Mouse (Mus musculus): ENCODE results near the gene Hnrnpa2b1. TPM values are rescaled to one million over a fixed set of nuclear protein-coding genes. Genes with fewer than 3 reads are reported as not detected.

Hnrnpa2b1 gene
- total RNA-seq, 2 experiments from 2014 or later, result 309 to 353 TPM

DNA sequence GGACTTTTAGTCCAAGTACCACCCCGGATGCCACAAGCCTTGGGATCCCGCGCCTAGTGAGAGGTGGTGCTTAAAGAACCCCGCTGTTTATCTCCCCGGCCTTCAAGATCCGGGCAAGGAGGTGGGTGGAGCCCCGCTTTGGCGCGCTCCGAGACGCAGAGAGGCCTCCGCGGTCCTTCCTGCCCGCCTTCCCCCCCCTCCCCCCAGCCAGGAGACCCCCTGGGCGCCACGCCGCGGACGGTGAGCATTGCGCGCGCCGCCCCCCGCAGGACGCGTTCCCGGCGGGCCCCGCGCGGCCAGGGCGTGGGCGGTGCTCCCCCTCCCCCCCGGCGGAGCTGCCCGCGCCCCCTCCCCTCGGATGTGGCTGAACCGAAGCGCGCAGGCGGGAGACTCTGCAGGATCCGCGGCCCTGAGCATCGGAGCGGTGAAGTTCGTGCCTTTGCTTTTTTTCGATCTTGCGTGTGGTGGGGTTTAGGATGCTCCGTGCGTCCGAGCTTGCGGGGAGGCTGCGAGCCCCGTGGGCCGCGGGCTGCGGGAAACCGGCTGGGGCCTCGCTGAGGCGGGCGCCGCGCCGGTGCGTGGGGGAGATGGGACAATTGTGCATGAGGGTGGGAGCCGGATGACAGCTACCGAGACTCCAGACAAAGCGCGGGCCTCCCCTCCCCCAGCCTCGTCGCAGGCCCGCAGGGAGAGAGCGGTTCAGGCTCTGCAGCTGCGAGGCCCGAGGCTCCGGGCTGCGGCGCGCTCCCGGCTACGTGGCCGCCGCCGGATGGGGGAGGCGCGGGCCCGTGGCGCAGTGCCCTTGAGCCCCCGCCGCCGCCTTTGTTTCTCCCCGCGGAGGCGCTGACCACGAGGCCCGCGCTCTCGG lies 851 bp upstream of the Hnrnpa2b1 start, which contains the start of gene Cbx3:
Gene Cbx3 (plus strand): TSS at position 50 of the 868 bp plus-strand sequence.
- DNase-seq (ENCODE audit: low spot score), result peak; percentile 54

DNA sequence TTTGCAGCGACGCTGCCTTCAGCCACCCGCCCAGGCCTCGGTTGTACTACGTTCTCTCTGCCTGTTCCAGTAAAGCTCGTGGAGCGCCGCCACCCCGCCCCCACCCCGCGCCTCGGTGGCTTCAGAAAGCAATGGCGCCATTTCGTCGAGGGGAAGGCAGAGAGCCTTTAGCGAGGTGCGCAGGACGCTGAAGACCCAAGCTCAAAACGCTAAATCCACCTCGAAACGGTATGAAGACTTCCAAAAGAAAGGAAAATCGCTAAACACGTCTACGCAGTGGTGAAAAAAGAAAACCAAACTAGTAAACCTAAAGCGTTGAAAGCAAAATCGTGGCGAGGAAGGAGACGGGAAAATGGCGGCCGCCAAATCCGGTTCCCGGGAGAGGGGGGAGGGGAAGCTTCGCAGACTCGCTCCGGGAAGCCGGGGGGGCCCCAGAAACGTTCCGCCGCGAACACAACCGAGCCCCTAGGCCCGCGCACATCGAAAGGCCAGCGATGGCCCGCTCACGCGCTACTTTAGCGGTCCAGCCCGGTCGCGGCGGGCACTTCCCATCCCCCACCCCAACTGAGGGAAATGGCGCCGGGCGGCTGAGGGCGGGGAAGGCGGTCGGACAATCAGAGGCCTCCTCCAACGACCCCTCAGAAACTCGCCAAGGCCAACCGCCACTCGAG lies 668 bp downstream of the Hnrnpa2b1 start:
- peak; percentile 78 for DNase-seq (ENCODE audit: low spot score)

DNA sequence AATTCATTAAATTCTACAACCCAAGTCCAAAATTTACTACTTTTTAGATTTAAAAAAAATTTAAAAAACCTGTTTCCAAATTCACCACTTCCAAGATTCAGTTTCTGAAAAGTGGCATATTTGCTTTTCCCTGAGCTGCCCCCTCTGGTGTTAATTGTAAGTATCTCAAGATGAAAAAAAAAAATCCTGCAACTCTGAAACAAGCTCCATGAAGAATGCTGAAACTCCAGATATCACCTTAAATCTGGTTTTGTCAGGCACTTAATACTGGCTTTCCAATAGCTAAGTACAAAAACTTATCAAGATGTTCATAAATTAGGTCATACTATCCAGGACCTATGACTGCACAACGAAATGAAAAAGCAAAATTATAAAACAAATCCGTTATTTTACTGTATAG lies 2.0 kb downstream of the Hnrnpa2b1 start:
- DNase-seq (ENCODE audit: low spot score), result no peak

DNA sequence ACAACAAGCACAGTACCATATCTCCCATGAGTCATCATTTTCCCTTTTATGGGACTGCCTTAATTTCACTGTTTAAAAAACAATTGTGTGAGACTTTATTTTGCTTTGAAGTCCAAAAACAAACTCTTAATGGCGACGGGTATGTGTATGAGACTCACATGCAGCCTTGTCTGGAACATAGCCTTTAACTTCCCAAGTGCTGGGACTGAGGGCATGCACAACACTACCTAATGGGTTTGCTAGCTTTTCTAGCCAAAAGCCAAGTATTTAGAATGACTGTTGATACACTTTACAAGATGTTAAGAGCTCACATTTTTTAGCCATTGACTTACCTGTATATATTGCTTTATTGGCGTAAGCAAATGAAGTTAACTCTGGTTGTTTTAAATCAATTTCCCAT lies 9.3 kb downstream of the Hnrnpa2b1 start:
- no peak for DNase-seq (ENCODE audit: low spot score)

DNA sequence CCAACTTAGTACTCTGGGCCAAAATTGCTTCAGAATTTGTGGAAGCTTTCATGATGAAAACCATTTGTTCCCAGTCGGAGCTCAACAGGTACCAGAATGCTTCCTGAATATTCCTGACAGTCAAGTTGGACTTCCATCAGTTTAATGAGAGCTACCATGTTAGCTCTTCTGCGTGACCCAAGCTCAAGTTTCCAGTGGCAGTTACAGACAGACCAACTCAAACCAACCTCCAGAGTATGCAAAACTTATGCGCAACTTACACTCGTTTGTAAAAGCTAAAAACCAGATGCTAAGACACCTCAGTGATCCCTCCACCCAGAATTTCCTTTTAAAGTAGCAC lies 9.7 kb downstream of the Hnrnpa2b1 start:
- no peak for DNase-seq (ENCODE audit: low spot score)

DNA sequence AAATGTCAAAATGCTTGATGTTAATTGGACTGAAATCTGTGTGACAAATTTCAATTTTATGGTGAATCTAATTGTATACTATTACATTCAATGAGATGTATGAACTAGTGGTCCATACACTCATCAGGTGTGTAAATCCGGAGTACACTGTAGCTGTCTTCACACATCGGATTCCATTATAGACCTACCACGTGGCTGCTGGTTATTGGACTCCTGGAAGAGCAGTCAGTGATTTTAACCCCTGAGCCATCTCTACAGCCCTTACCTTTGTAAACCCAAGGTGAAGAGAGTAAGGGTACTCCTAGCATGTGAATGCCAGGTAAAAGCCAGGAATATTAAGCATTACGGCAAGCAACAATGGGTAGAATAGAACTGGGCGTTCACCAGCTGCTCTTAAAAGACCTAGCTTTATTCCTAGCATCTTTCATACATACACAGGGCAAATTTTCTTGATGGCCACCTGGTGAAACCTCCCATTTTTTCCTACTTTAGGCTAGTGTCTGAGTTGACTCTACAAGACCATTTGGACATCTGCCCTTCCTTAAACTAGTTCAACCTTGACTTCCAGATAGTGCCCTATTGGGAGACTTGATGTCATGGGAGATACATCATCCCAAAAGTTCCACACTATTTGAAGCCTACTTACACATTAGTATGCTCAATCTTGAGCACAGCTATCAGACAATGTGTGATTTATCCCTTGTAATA lies 10.2 kb downstream of the Hnrnpa2b1 start:
- DNase-seq (ENCODE audit: low spot score), result no peak

DNA sequence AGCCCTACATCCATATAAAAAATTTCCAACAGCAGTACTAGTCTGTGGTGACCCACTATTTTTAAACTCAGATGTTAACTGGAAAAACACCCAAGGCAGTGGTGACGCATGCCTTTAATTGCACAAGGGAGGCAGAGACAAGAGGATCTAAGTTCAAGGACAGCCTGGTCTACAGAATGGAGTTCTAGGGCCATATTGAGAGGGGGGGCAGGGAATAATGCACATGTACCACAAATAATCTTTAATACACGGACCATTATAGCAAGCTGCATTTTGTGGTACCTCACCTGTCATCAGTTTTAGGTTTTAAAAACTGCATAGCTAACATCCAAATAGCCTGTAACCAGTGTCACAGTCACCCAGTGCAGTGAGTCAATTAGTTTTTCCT lies 10.8 kb downstream of the Hnrnpa2b1 start:
- no peak for DNase-seq (ENCODE audit: low spot score)

DNA sequence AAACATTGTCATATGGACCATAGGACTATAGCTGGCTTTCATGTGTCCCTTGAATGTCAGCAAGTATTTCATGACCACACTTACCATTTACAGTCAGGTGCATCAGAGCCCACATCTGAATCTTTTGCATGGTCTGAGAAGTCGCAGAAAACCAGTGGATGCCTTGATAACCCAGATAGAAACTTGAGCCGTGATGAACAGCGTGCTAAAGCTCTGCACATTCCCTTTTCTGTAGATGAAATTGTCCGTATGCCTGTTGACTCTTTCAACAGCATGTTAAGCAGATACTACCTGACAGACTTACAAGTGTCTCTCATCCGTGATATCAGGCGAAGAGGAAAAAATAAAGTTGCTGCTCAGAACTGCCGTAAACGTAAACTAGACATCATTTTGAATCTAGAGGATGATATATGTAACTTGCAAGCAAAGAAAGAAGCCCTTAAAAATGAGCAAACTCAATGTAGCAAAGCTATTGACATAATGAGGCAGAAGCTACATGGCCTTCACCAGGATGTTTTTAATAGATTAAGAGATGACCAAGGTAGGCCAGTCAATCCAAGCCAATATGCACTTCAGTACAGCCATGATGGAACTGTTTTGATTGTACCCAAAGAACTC lies 11.8 kb downstream of the Hnrnpa2b1 start:
- DNase-seq (ENCODE audit: low spot score), result no peak

DNA sequence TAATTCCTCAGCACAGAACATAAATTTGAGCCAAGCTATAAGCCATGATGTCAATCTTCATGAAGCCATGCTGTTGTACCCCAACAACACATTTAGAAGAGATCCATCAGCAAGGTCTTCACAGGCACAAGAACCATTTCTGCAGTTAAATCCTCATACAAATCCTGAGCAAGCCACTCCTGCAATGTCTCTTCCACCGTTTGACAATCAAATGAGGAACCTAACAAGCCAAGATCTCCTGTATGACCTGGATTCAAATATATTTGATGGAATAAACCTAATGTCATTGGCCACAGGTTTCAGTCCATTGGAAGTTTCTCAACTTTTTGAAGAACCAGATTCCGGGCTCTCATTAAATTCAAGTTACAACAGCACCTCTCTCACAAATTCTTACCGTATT lies 12.4 kb downstream of the Hnrnpa2b1 start:
- no peak for DNase-seq (ENCODE audit: low spot score)

DNA sequence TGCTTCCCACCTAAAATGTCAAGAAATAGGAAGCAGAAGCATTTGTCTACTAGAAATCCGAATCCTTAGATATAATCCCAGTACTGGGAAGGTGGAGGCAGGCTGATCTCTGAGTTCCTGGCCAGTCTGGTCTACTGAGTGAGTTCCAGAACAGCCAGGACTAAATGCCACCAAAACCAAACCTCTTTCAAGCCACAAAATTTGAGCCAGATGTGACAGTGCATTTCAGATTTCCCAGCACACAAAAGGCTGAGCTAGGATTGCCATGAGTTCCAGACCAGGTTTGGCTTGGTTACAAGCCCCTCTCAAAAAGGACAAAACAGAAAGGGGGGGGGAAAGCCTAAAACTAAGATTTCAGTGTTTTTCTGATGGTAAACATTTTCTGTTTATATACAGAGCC lies 13.5 kb downstream of the Hnrnpa2b1 start:
- DNase-seq (ENCODE audit: low spot score), result no peak

DNA sequence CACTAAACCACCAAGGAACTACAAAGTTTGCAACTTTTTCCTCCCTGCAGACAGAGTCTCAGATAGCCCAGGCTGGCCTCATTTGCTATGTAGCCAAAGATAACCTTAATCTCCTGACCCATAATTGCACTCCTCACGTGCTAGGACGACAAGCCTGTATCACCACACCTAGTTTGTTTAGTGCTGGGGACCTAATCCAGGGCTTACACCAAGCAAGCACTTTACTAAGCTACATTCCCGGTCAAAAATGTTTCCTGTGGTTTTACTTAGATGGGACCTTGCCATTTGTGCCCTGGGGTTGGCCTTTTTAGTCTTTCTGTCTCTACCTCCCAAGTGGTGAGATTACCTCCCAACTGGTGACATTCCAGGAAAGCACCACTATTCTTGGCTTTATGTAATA lies 14.7 kb downstream of the Hnrnpa2b1 start:
- no peak for DNase-seq (ENCODE audit: low spot score)

DNA sequence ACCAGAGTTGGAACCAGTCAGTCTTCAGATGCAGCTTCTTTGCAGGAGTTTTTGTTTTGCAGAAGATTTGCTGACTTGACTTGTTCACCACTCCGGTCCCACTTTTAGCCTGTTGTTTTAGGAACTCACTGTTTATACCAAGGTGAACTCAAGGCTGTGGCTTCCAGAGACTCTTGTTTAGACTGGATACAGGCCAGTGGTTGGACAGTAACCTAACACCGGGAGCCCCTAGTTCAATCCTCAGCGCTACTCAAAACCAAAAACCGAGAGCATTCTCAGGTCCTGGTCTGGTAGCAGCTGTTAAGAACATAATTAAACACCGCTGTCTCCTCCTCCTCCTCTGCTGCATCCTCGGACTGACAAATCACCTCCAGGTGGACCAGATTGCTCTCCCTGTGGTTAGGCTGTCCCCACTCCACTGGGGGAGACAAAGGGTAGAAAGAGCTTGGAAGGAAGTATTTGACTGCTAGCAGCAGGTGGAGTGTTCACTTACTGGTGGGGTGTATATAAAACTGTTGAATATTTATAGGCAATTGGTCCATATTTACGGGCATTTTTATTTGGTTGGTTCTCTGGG lies 16.7 kb downstream of the Hnrnpa2b1 start:
- no peak for DNase-seq (ENCODE audit: low spot score)

DNA sequence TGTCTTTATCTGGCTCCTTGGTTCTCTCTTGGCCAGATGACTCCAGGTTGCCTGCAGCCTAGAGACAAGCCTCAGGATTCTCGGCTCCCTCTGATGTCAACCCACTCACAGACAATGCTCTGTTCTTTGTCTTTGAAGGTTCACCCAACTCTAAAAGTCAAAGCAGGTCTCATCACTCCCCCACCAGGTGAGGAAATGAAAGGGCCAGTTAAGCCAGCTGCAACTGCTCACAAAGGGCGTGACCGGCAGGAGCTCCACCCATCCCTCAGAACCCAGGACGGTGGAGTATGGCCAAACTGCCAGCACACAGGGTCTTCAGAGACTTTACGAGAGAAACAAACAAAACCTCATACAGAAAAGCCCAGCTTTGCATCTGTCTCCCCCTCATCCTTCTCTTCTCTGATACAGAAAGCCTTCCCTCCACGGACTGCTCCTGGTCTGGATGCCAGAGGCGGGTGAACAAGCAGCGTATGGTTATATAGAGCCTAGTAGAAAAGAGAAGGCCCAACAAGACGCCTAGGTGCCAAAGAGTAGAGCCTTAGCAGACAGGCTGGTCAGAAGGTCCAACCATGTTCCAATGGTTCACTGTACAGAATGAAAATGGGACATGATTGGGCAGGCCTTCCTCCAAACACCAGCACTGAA lies 27.4 kb downstream of the Hnrnpa2b1 start:
- DNase-seq (ENCODE audit: low spot score), result no peak

DNA sequence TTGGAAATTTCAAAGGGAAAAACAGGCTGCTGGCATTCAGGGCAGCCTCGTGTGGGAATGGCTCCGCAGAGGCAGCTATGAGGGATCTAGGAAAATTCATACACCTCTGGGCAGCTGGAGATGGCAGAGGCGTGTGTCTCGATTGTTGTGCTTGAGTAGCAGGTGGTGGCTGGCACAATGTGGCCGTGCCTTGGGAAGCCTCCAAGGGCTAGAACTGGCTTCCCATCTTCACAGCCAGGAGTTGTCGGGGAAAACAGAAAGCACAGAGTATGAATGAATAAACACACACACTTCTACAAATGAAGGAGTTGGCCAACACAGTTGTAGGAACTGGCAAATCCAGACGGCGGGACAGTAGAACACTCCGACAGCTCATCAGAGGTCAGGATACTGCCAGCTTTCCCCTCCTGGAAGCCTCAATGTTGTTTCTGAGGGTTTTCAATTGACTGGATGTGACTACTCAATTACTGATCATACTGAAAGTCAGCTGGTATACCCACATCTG lies 30.8 kb downstream of the Hnrnpa2b1 start:
- no peak for DNase-seq (ENCODE audit: low spot score)

DNA sequence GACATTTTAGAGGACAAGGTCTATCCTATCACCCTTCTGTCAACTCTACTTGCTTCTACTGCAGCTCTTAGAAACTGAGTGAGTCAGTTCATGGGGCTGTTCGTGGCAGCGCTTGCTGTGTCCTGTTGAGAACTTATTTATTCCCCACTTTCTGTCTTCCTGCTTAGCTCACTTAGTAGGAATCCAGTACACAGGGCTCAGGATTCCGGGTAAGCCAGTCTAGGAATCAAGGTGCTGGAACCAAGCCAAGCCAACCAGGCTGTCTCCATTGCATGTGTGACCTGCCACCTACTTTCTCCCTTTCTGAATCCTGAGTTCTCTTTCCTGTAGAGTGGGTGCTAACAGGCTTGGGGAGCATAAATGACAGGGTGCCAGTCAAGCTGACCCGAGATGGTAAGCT lies 32.0 kb downstream of the Hnrnpa2b1 start:
- no peak for DNase-seq (ENCODE audit: low spot score)

DNA sequence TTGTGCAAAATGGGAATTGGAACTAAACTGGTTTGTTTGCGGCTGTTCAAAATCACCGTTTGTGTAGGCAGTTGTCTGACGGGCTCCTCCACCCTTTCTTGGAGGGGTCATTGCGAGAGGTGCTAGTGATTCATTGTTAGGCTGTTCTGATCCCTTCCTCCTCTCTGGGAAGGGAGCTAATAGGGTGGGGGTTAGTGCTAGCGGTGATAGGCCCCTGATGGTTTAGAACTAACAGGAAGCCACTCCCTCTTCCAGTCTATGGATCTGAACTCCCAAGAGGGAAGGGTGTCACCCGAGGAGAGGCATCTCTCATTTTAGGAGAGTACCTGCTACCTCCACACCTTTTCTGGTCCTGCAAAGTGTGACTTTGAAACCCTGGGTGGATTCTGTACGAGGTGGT lies 35.4 kb downstream of the Hnrnpa2b1 start:
- DNase-seq (ENCODE audit: low spot score), result no peak

DNA sequence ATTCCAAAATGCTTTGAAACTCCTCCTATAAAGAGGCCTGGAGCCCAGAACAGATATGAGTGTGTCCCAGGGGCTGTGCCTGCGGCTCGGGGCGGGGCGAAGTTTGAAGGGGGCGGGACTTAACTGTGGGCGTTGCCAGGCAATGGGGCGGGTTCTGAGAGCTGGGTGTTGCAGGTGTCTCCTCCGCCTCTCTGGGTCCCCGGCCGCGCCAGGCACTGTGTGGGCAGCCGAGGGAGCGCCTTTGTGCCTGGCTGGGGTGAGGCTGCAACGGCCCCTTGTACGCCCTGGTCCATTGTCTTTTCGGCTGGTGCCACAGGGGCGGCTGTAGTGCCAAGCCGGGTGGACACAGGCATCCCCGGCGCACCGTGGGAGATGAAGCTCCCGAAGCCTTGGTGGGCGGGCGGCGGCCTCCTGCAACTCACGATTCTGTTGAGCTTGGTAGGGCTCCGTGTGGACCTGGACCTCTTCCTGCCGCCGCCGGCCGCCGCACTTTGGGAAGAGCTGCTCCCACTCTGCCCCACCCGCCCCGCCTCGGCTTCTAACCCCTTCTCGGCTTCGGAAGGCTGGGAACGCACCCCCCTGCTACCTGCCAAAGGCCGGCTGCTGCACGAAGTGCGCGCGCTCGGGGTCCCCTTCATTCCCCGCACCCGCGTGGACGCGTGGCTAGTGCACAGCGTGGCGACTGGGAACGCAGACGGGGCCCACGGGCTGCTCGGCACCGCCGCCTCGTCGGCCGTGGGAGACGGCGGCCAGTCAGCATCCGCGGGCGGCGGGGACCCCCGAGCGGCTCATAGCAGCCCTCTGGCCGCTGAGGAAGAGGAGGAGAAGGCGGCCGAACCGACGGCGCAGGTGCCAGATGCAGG lies 36.9 kb downstream of the Hnrnpa2b1 start, which contains the start of gene Nfe2l3:
Gene Nfe2l3 (plus strand): TSS at position 136 of the 863 bp plus-strand sequence.
- DNase-seq (ENCODE audit: low spot score), result no peak

DNA sequence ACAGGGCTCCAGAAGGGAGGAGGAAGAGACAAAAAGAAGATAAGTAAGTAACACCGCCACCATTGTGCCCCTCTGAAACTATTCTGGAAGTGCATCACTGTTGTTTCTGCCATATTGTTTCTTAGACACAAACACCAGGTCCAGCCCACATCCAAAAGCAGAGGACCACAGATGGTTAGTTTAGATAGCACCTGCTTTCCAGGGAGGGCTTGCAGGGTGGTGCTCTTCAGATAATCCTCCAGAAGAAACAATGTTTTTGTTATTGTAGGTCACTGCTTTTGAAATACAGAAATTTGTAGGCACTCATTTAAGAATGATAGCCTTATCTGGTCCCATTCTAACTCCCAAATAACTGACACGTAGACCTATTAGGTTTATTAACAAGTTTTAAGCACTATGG lies 45.2 kb downstream of the Hnrnpa2b1 start:
- no peak for DNase-seq (ENCODE audit: low spot score)

DNA sequence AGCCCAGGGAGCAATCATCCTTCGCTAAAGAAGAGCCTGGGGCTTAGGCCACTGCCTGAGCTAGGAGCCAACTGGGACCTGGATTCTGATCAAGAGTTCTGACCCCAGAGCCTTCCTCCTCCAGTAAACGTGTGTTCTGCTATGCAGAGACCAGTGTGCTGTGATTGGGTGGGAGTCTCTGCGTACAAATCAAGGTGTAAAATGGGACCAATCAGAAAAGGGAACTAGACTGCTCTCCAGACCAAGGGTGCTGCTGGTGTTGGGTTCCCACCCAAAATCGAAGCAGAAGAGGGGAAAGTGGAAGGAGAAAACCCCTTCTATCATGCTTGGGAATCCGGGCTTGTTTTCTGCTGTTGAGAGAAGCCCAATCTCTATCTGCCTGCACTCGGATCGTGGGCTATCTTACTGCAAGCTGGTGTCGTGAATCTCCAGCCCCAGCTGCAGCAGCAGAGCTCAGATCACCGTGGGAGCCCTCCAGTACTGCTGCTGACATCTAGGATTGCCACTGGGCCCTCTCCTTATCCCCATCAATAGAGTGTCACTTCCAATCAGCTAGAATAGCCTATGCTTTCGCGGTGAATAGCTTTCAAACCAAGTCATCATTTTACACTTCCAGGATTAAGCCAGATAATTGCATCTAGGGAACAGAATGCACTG lies 46.1 kb downstream of the Hnrnpa2b1 start:
- DNase-seq (ENCODE audit: low spot score), result no peak
